Mouse (Mus musculus) kidney, postnatal 0 days (tissue): ENCODE measurements at regions not wholly inside any gene's neighbourhood (a gene's known extent, or its start where the extent isn't known, plus 50 kb on each side); places are given as distances from the start of the nearest gene placed in this dataset.

Source experiments
- ATAC-seq: fragments of 200-750 bp; cut with Nextera tagmentation; replicated peaks from 2 replicates; pipeline ENCODE4 v1.8.0; 2017; ENCODE audit warnings: low read depth, moderate number of reproducible peaks, moderate TSS enrichment, moderate library complexity; ENCODE audit not compliant: low FRiP score
- DNase-seq: peaks from one replicate; pipeline ENCODE4 v3.0.0-alpha.2; 2016; ENCODE audit warnings: low spot score
- H3K27ac ChIP-seq: fragments of 300-500 bp; sonication (generic); 2 replicates; pipeline ENCODE4 v1.5.1; 2014; ENCODE audit warnings: mild to moderate bottlenecking
- H3K27me3 ChIP-seq: fragments of 300-500 bp; sonication (generic); 2 replicates; pipeline ENCODE4 v1.6.1; 2014; ENCODE audit warnings: low read length, mixed read lengths; ENCODE audit not compliant: insufficient read depth
- H3K36me3 ChIP-seq: fragments of 300-500 bp; sonication (generic); 2 replicates; pipeline ENCODE4 v1.6.1; 2014; ENCODE audit warnings: low read length, mixed read lengths; ENCODE audit not compliant: insufficient read depth
- H3K4me1 ChIP-seq: fragments of 300-500 bp; sonication (generic); replicated peaks from 2 replicates; pipeline ENCODE4 v1.6.1; 2014; ENCODE audit warnings: antibody characterized with exemption, low read length, mixed read lengths; ENCODE audit not compliant: insufficient read depth
- H3K4me2 ChIP-seq: fragments of 300-500 bp; sonication (generic); 2 replicates; pipeline ENCODE4 v1.6.1; 2014; ENCODE audit warnings: mild to moderate bottlenecking, low read length, moderate library complexity, mixed read lengths
- H3K4me3 ChIP-seq: fragments of 300-500 bp; sonication (generic); replicated peaks from 2 replicates; pipeline ENCODE4 v1.5.1; 2014; ENCODE audit warnings: low read depth, low read length
- H3K9ac ChIP-seq: fragments of 300-500 bp; sonication (generic); 2 replicates; pipeline ENCODE4 v1.6.1; 2014; ENCODE audit warnings: low read depth, low read length
- H3K9me3 ChIP-seq: fragments of 300-500 bp; sonication (generic); replicated peaks from 2 replicates; pipeline ENCODE4 v1.6.1; 2016; ENCODE audit warnings: low read length, inconsistent platforms, mixed read lengths
- CTCF ChIP-seq: IDR thresholded peaks from 2 replicates; pipeline ENCODE4 v1.5.1; 2016; ENCODE audit warnings: antibody characterized with exemption, low read depth, mild to moderate bottlenecking, moderate library complexity
- WGBS: fragments of 180-500 bp; shearing (Covaris S2); extraction: QIAGEN DNeasy Blood & Tissue Kit; methylation state at CpG from one replicate; pipeline ENCODE4 v1.1.7; 2014; 5-methylcytosine and 5-hydroxymethylcytosine counted together

DNA sequence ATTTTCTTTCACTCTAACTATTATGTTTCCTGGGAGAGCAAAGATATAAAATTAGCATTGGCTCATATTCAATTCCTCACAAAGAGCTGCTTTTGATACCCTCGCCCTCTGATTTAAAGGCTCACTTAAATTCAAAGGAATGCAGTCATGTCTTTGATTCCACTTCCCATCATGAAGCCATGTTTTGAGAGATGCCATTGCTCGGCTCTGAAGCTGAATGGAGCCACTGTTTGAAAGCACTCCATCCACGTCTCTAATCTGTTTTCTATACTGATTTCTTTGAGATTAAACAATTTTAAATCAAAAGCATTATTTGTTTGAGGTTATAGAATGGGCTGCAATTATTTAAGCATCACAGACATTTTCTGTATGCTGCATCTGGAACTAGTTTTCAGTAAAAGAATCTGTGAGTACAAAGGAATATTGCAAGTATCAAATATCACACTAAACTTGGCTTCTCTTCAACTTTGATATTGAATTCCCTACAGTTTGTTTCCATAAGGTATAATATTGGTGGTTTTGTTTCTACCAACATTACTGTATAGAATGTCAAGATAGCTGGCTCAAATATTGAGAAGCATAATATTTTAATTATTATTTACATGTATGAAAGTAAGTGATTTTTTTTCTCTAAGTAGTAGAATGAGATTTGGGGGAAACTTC lies 126.4 kb downstream of the Rpl10l start:
- no peak overlapping the region for H3K9ac ChIP-seq
- 52% methylated on average over 3 of the region's 3 CpGs for WGBS
- no peak overlapping the region for H3K4me2 ChIP-seq
- no peak for DNase-seq
- H3K36me3 ChIP-seq = no peaks in the 10 kb centered on the region
- no peak overlapping the region for H3K27ac ChIP-seq
- H3K4me1 ChIP-seq = no peaks in the 10 kb centered on the region
- no peaks in the 10 kb centered on the region for H3K9me3 ChIP-seq
- no peak for ATAC-seq
- H3K27me3 ChIP-seq = no peaks in the 10 kb centered on the region
- no peak for TF ChIP-seq CTCF
- no peak overlapping the region for H3K4me3 ChIP-seq

DNA sequence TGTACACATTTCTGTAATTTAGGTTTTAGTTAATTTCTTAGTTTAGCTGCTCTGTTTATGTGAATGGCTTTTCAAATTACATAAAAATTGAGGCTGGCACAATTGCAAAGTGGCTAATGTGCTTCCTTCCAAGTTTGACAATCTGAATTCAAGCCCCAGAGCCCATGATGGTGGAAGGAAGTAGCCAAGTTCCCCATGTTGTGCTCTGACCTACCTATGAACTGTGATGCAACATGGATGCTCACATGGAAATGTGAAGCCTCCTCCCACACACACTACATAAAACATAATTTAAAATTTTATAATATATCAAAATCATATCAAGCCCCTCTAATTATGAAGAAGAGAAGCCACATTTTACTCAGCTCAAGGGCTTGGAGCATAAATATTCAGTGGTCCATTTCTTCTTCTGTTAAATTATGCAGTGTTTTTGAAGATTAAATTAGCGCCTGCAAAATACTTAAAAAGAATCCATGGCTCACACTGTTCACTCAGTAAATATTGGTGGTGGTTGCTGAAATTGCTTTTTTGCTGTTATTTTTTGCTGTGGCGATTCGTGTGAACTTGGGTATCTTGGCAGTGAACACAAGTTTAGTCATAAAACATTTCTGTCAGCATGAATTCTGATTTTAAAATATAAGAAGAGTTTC lies 127.1 kb downstream of the Rpl10l start:
- no peak overlapping the region for H3K4me3 ChIP-seq
- DNase-seq (no peak), ATAC-seq (no peak)
- H3K36me3 ChIP-seq = no peaks in the 10 kb centered on the region
- WGBS = 82% methylated on average over 3 of the region's 3 CpGs
- no peaks in the 10 kb centered on the region for H3K27me3 ChIP-seq
- no peak overlapping the region for H3K4me2 ChIP-seq
- H3K9ac ChIP-seq = no peak overlapping the region
- TF ChIP-seq CTCF = no peak
- no peaks in the 10 kb centered on the region for H3K4me1 ChIP-seq
- H3K27ac ChIP-seq = no peak overlapping the region
- H3K9me3 ChIP-seq = no peaks in the 10 kb centered on the region

DNA sequence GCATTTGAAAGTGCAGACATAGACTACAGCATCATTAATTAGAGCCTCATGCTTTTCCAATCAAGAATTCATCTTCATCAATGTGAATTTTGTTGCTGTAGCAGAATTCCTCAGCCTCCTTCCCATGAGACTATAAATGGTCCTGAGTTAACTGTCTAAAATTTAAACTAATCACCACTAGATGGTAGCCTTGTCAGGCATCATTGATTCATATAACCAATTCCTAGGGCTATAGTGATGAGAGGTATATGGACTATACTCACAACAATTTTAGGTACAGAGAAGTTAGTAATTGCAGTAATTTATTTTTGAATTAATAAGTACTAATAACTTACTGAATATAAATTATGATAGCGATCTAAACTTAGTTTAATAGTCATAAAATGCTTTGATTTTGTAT lies 153.3 kb downstream of the Rpl10l start:
- DNase-seq = peak; percentile 24
- no peaks in the 10 kb centered on the region for H3K36me3 ChIP-seq
- H3K27me3 ChIP-seq = no peaks in the 10 kb centered on the region
- H3K4me2 ChIP-seq = no peak overlapping the region
- peak; percentile 51; the same call in 1 of the 2 replicates for TF ChIP-seq CTCF
- ATAC-seq = no peak
- no peaks in the 10 kb centered on the region for H3K9me3 ChIP-seq
- H3K4me1 ChIP-seq = no peaks in the 10 kb centered on the region
- 45% methylated on average over 1 of the region's 1 CpGs for WGBS
- no peak overlapping the region for H3K27ac ChIP-seq
- H3K9ac ChIP-seq = no peak overlapping the region
- no peak overlapping the region for H3K4me3 ChIP-seq

DNA sequence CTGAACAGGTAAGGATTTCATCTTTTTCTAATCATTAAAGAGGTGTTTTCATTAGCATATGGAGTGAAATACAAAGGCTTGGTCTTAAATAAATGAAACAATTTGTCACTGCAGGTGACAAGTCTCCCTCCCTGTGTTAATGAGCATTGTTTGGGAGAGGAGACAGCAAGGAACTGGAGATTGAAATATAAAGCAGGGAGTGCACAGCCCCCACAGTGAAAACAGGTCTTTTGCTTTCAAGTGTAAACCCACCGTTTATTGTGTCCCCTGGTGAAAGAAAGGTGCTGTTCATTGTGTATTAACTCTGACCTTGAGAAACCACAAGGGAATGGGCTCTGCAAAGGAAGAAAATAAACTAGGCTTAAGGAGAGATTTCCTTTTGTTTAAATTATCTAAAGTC lies 164.6 kb downstream of the Rpl10l start:
- H3K27ac ChIP-seq = no peak overlapping the region
- H3K4me3 ChIP-seq = no peak overlapping the region
- DNase-seq (no peak), ATAC-seq (no peak)
- no peak overlapping the region for H3K9ac ChIP-seq
- WGBS = 5% methylated on average over 1 of the region's 1 CpGs
- TF ChIP-seq CTCF = no peak
- no peaks in the 10 kb centered on the region for H3K27me3 ChIP-seq
- no peaks in the 10 kb centered on the region for H3K4me1 ChIP-seq
- no peaks in the 10 kb centered on the region for H3K9me3 ChIP-seq
- H3K4me2 ChIP-seq = no peak overlapping the region
- no peaks in the 10 kb centered on the region for H3K36me3 ChIP-seq

DNA sequence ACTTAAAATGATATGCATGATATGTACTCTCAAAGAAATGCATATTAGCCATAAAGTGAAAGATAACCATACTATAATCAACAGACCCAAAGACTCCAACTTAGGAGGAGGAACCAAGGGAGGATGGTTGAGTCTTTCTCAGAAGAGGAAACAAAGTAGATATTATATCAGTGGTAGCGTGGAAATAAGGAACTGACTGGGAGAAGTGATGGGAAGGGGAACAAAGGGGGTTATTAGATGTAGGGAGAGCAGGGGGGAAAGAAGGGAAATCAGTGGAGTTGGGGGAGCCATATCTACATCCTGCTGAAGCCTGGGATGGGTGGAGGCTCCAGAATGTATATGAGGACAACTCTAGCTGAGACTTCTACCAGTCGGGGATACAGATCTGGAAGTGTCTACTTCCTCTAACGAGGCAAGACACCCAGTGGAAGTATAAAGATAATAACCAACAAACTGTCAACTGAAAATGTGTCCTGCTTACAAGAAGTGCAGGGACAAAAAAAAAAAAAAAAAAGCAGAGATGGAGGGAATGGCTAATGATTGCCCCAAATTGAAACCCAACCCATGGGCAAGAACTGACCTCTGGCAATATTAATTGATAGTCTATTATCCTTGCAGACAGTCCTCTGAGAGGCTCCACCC lies 193.3 kb downstream of the Rpl10l start:
- no peak for DNase-seq
- H3K4me2 ChIP-seq = no peak overlapping the region
- H3K9me3 ChIP-seq = no peaks in the 10 kb centered on the region
- TF ChIP-seq CTCF = no peak
- H3K9ac ChIP-seq = no peak overlapping the region
- H3K4me3 ChIP-seq = no peak overlapping the region
- no peaks in the 10 kb centered on the region for H3K27me3 ChIP-seq
- no peak for ATAC-seq
- no peaks in the 10 kb centered on the region for H3K4me1 ChIP-seq
- no peaks in the 10 kb centered on the region for H3K36me3 ChIP-seq
- 81% methylated on average over 3 of the region's 3 CpGs for WGBS
- no peak overlapping the region for H3K27ac ChIP-seq

DNA sequence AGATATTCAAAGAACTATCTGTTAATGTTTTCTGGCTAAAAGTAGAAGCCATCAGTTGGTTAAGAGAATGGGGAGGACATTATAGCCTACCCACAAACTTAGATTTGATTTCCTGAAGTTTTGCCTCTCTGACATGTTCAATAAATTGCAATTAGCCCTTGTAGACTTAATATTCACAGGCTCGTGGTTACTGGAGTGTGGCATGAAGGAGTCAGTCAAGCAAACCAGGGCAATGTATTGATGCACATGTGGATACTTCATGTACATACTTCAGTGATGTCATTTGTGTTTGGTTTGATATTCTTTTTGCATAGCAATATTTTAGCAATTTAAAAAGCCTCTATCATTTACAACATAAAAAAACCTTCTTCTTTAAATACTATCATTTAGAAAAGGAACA lies 223.9 kb downstream of the Rpl10l start:
- DNase-seq = no peak
- no peak for TF ChIP-seq CTCF
- WGBS = 39% methylated on average over 1 of the region's 1 CpGs

More for the DNA sequence above, 223.9 kb downstream of the Rpl10l start:
- no peak overlapping the region for H3K4me3 ChIP-seq
- no peak overlapping the region for H3K9ac ChIP-seq
- no peaks in the 10 kb centered on the region for H3K36me3 ChIP-seq
- H3K27me3 ChIP-seq = no peaks in the 10 kb centered on the region
- H3K27ac ChIP-seq = no peak overlapping the region
- H3K4me1 ChIP-seq = no peaks in the 10 kb centered on the region
- no peak overlapping the region for H3K4me2 ChIP-seq
- no peaks in the 10 kb centered on the region for H3K9me3 ChIP-seq
- ATAC-seq = no peak
